Mouse (Mus musculus) hindbrain, embryonic 16.5 days (tissue): Measurements from ENCODE around the gene Nkain2. TPM values are rescaled to one million over a fixed set of nuclear protein-coding genes. Genes with fewer than 3 reads are reported as not detected.

ENCODE experiments used
- ATAC-seq: fragments of 200-750 bp; cut with Nextera tagmentation; 2 replicates; pipeline ENCODE4 v1.8.0; 2017; ENCODE audit warnings: moderate TSS enrichment, moderate library complexity
- H3K27ac ChIP-seq: fragments of 300-500 bp; sonication (generic); 2 replicates; pipeline ENCODE4 v1.5.1; 2014; ENCODE audit warnings: low read depth, mild to moderate bottlenecking, control low read depth, low read length, moderate library complexity
- H3K27me3 ChIP-seq: fragments of 300-500 bp; sonication (generic); replicated peaks from 2 replicates; pipeline ENCODE4 v1.6.1; 2014; ENCODE audit warnings: low read length; ENCODE audit not compliant: control insufficient read depth, insufficient read depth
- H3K36me3 ChIP-seq: fragments of 300-500 bp; sonication (generic); 2 replicates; pipeline ENCODE4 v1.6.1; 2014; ENCODE audit warnings: mild to moderate bottlenecking, low read length, moderate library complexity, mixed read lengths; ENCODE audit not compliant: control insufficient read depth, insufficient read depth
- H3K4me1 ChIP-seq: fragments of 300-500 bp; sonication (generic); 2 replicates; pipeline ENCODE4 v1.6.1; 2014; ENCODE audit warnings: low read depth, low read length; ENCODE audit not compliant: control insufficient read depth, insufficient read depth
- H3K4me2 ChIP-seq: fragments of 300-500 bp; sonication (generic); 2 replicates; pipeline ENCODE4 v1.6.1; 2014; ENCODE audit warnings: mild to moderate bottlenecking, low read length, control low read depth, moderate library complexity
- H3K4me3 ChIP-seq: fragments of 300-500 bp; sonication (generic); 2 replicates; pipeline ENCODE4 v1.5.1; 2014; ENCODE audit warnings: mild to moderate bottlenecking, low read length, control low read depth, moderate library complexity
- H3K9ac ChIP-seq: fragments of 300-500 bp; sonication (generic); 2 replicates; pipeline ENCODE4 v1.6.1; 2014; ENCODE audit warnings: low read depth, mild to moderate bottlenecking, control low read depth, low read length, moderate library complexity
- H3K9me3 ChIP-seq: fragments of 300-500 bp; sonication (generic); 2 replicates; pipeline ENCODE4 v1.6.1; 2014; ENCODE audit warnings: mild to moderate bottlenecking, low read length, moderate library complexity; ENCODE audit not compliant: control insufficient read depth
- WGBS: fragments of 180-500 bp; shearing (Covaris S2); extraction: QIAGEN DNeasy Blood & Tissue Kit; methylation state at CpG from one replicate; pipeline ENCODE4 v1.1.7; 2014; 5-methylcytosine and 5-hydroxymethylcytosine counted together
- polyA plus RNA-seq: library from polyadenylated mRNA; unstranded; fragments of >200 nt; fragmentation: Nextera tagmentation; extraction: Ambion mirVana; gene quantifications from 2 replicates; pipeline ENCODE4 v1.2.1, GENCODE M21; 2015

Gene Nkain2
- polyA plus RNA-seq, 1 experiment from 2014 or later, result 10.9 TPM

DNA sequence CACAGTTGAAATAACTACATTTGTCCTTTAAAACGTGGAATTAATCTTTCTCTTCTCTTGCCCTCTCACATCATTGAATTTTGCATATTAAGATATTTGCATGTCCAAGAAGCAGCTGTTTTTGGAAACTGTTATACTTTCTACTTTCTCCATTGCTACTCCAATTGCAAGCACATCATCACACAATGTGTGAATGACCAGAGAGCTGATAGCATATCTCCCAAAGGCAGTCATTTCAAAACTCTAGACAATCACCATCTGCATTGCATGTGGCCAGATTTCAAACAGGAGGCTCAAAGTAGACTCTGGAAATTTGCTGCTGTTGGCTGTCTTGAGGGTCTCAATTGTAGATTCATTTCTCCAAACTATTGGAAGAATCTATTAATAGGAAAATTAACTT is 396.7 kb downstream of the Nkain2 start:
- no peaks in the 10 kb centered on the region for H3K36me3 ChIP-seq
- H3K27me3 ChIP-seq, result no peaks in the 10 kb centered on the region
- no peak for ATAC-seq
- H3K4me1 ChIP-seq, result no peaks in the 10 kb centered on the region
- no peaks in the 10 kb centered on the region for H3K9me3 ChIP-seq
- no peak overlapping the region for H3K4me2 ChIP-seq
- H3K4me3 ChIP-seq, result no peak overlapping the region
- 83% methylated on average over 1 of the region's 1 CpGs for WGBS
- H3K27ac ChIP-seq, result no peak overlapping the region
- no peak overlapping the region for H3K9ac ChIP-seq

DNA sequence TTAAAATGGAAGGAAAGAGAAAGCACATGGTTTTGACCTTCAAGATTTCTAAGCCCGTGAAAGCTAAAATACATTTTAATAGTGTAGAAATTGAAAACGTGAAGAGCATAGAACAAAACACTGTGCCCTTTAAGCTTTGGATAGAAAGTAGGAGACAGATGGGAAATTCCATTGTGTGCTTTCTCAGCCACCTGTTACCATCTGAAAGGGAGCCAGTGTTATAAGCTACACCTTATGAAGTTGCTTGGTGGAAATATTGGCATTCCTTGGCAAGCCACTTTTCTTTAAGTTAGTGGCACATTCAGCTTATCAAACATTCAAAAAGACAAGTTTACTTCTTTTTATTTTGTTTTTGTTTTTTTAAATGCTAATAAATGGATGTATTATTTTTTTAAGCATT is 427.5 kb downstream of the Nkain2 start:
- H3K27ac ChIP-seq, result no peak overlapping the region
- H3K4me2 ChIP-seq, result no peak overlapping the region
- H3K27me3 ChIP-seq, result no peaks in the 10 kb centered on the region
- H3K4me3 ChIP-seq, result no peak overlapping the region
- H3K4me1 ChIP-seq, result no peaks in the 10 kb centered on the region
- no peaks in the 10 kb centered on the region for H3K36me3 ChIP-seq
- no peak for ATAC-seq
- H3K9ac ChIP-seq, result no peak overlapping the region
- WGBS, result 65% methylated on average over 2 of the region's 2 CpGs
- H3K9me3 ChIP-seq, result no peaks in the 10 kb centered on the region

DNA sequence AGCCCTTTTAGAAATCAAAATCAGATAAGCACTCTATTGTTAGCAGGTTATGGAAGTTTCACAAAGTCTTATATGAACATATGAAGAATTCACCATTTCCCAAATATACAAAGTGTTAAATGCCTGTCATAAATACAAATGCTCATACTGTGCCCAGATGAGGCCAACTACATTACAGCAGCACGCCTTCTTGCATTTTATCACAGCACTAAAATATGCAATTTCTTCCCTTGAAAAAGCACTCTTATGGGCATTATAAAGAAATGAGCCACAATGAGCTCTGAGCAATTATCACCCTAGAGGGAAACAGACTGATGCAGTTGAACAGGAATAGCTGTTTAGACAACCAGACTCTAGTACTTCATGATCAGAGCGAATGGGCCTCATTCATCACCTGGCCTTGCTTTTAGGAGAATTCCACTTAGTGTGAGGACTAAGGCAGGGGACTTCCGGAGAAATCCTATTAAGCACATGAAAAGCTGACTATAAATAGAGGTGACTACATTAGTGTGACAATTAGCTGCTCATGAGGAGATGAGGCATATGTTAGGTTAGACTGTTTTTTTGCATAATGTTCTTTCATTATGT is 450.2 kb downstream of the Nkain2 start:
- no peak overlapping the region for H3K27ac ChIP-seq
- no peak overlapping the region for H3K9ac ChIP-seq
- no peak overlapping the region for H3K4me3 ChIP-seq
- no peaks in the 10 kb centered on the region for H3K9me3 ChIP-seq
- no peaks in the 10 kb centered on the region for H3K36me3 ChIP-seq
- no peak overlapping the region for H3K4me2 ChIP-seq
- H3K4me1 ChIP-seq, result no peaks in the 10 kb centered on the region
- H3K27me3 ChIP-seq, result no peaks in the 10 kb centered on the region
- ATAC-seq, result peak; percentile 61
- WGBS, result 67% methylated on average over 3 of the region's 3 CpGs

DNA sequence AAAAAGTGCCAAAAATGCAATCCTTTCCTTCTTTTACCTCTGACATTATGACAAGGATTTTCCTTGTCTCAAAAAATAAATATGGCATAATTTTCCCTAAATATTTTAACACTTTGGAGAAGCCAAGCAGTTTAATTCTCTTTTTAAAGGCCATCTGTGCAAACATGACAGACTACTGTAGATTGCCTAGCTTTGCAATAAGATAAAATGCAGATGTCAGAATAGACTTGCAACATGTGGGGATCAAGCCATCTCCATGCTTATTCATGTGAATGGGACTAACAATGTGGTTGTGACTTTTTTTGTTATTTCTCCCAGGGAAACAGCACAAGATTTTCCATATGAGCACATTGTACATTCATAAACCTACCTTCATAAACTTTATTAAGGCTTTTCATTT is 476.0 kb downstream of the Nkain2 start:
- H3K27me3 ChIP-seq, result no peaks in the 10 kb centered on the region
- no peak overlapping the region for H3K9ac ChIP-seq
- H3K4me1 ChIP-seq, result no peaks in the 10 kb centered on the region
- no peaks in the 10 kb centered on the region for H3K9me3 ChIP-seq
- H3K4me2 ChIP-seq, result no peak overlapping the region
- no peak for ATAC-seq
- H3K4me3 ChIP-seq, result no peak overlapping the region
- no peak overlapping the region for H3K27ac ChIP-seq
- H3K36me3 ChIP-seq, result no peaks in the 10 kb centered on the region

DNA sequence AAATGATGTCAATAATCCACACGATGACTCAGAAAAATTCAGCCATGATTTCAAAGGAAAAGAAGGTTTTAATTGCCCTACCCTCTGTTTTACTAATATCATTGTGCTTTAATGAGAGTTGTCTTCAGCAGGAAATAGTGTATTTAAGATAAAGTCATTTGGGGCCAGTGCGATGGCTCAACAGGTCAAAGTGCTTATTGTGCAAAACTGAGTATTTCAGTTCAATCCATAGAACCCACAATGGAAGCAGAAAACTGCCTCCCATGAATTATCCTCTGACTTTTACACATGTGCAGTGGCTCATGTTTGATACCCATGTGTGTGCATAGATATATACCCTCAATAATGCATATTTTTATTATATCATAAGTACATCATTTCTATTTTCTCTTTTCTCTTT is 478.9 kb downstream of the Nkain2 start:
- Histone ChIP-seq H3K4me1 (no peaks in the 10 kb centered on the region), H3K36me3 (no peaks in the 10 kb centered on the region), H3K27me3 (no peaks in the 10 kb centered on the region), H3K9ac (no peak overlapping the region), H3K9me3 (no peaks in the 10 kb centered on the region), H3K4me2 (no peak overlapping the region), H3K27ac (no peak overlapping the region), H3K4me3 (no peak overlapping the region)
- no peak for ATAC-seq
- 93% methylated on average over 2 of the region's 2 CpGs for WGBS

DNA sequence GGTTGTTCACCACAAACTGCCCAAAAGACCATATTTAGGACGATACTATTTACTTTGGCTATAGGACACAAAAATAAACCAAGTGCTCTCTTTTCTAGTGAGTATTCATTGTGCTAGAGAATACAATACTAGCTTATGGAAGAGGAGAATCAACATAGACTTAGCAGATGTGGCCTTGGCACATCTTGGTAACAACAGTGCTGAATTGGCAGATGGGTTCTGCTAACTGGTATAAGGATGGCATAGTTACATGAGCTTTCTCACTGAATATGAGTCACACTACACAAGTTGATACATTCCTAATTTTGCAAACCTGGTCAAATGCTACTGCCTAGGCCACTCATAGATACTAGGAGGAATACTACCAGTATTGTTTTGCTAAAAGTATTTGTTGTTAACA is 489.3 kb downstream of the Nkain2 start:
- WGBS, result 77% methylated on average over 1 of the region's 1 CpGs
- ATAC-seq, result no peak
- no peak overlapping the region for H3K4me3 ChIP-seq

DNA sequence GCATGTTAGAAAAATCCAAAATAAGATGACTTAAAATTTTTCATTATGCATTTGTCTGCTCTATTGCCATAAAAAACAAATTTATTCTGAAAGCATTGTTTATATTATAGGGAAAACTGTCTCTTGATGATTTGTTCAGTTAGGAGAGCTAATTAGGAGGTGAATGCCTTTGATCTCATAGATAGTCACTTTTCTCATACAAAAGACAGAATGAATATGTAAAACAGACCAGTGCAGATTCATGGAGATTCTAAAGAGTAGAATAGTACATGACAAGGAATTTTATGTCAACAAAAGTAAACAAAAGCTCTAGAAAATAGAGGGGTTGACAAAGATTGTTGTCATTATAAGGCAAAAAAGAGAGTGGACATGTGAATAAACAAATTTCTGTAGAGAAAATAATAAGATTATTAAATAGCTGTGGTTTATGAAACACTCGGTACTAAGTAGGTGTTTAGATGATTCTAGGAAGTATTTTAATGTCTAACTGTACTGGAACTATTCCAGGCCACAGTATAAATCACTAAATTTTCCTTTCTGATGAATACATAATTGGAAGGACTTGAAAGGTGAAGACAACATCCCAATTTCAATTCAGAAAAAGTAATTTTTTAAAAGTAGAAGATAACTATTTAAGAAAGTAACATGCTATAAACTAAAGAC is 496.3 kb downstream of the Nkain2 start:
- Histone ChIP-seq H3K27me3 (no peaks in the 10 kb centered on the region), H3K4me2 (no peak overlapping the region), H3K9me3 (no peaks in the 10 kb centered on the region), H3K9ac (no peak overlapping the region), H3K36me3 (no peaks in the 10 kb centered on the region), H3K27ac (no peak overlapping the region), H3K4me3 (no peak overlapping the region), H3K4me1 (no peaks in the 10 kb centered on the region)
- no peak for ATAC-seq
- WGBS, result 88% methylated on average over 1 of the region's 1 CpGs

More for the DNA sequence above, 489.3 kb downstream of the Nkain2 start:
- H3K4me2 ChIP-seq, result no peak overlapping the region
- no peaks in the 10 kb centered on the region for H3K4me1 ChIP-seq
- H3K9me3 ChIP-seq, result no peaks in the 10 kb centered on the region
- H3K27ac ChIP-seq, result no peak overlapping the region
- H3K36me3 ChIP-seq, result no peaks in the 10 kb centered on the region
- H3K27me3 ChIP-seq, result no peaks in the 10 kb centered on the region
- H3K9ac ChIP-seq, result no peak overlapping the region

DNA sequence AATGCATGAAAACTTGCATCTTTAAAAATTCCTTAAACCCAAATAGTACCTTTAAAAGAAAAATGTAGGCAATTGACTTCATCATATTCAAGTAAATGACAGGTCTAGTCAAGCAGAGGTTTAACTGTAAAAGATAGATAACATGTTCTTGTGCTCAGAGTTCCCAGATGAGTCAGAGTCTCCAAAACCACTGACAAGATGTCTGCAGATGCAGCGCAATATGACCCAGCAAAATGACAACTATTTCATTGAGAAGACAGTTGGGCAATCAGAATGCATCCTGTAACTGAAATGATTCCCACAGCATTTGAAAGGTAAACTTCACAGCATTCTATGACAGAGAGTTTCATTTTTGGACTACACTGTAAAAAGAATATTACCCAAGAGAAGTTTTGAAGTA is 496.9 kb downstream of the Nkain2 start:
- Histone ChIP-seq H3K27ac (no peak overlapping the region), H3K27me3 (no peaks in the 10 kb centered on the region), H3K4me1 (no peaks in the 10 kb centered on the region), H3K36me3 (no peaks in the 10 kb centered on the region), H3K9me3 (no peaks in the 10 kb centered on the region), H3K4me3 (no peak overlapping the region), H3K9ac (no peak overlapping the region), H3K4me2 (no peak overlapping the region)
- 90% methylated on average over 1 of the region's 1 CpGs for WGBS
- ATAC-seq, result no peak

DNA sequence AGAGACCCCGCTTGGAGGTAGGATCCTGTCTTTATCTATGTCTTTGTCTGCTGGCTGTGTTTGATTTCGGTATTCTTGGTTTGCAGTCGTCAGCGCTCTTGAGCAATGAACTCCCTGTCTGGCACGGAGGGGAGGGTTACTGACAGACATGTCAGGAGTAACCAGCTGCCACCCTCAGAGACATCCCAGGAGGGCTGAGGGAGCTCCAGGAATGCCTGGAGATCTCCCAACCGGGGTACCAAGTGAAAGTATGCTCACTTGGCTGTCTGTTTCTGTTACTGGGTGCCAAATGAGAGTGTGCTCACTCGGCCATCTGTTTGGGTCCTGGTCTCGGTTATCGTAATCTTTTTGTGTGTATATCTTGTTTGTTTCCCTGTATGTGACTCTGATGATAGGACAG is 577.5 kb downstream of the Nkain2 start:
- Histone ChIP-seq H3K36me3 (no peaks in the 10 kb centered on the region), H3K4me3 (no peak overlapping the region), H3K9ac (no peak overlapping the region), H3K4me1 (no peaks in the 10 kb centered on the region), H3K9me3 (peaks cover 15% of the 10 kb centered on the region), H3K4me2 (no peak overlapping the region), H3K27ac (no peak overlapping the region), H3K27me3 (no peaks in the 10 kb centered on the region)
- no peak for ATAC-seq
- WGBS, result 94% methylated on average over 9 of the region's 9 CpGs
